Mouse (Mus musculus): ENCODE results near the gene Fbxl16.

GRCm38 (mm10) chr17:25802825-25803517 lies 5.9 kb upstream of the Fbxl16 start:
- TF ChIP-seq POLR2A (IDR thresholded peaks at IDR 0.05; ENCODE audit: extremely low read depth, insufficient read depth, low read length) (no peak), CTCF (IDR thresholded peaks at IDR 0.05; ENCODE audit: low read depth, low read length) (no peak)

Data from liver, adult 2 months (tissue).